ENCODE assay signal across 34 mouse cellular contexts in the genomic region with DNA sequence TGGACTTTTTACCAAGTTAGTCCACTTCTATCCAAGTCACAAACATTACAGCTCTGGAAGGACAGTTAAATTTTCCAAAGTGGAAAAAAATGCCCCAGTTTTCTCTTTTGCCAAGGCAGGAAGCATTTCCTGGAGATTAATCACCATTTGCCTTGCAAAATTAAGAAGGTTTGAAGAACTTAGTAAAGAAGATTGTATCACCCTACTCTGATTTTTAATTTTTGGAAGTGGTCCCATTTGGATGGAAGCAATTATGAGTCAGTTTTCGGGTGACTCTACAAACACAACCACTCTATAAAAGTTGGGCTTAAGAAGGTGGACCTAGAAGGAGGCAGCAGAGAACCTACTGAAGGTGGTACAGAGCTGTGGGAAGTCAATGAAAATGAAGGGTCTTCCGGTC. TPM values are rescaled to one million over a fixed set of nuclear protein-coding genes. Genes with fewer than 3 reads are reported as not detected.
"Had no signal": no experiment of that assay in that cellular context is flagged by ENCODE, and none has a peak within 500 bp of the region (broad histone marks: within the 10 kb centered on the region; RNA-seq: fewer than 3 reads in every experiment).

Mmp3 (plus strand) TSS at position 301 of the 400 bp plus-strand sequence.

- H3K27me3 ChIP-seq: embryonic facial prominence, embryonic 12.5 days; embryonic facial prominence, embryonic 13.5 days; embryonic facial prominence, embryonic 15.5 days; forebrain, embryonic 12.5 days; forebrain, embryonic 15.5 days had no signal

- H3K27ac ChIP-seq: embryonic facial prominence, embryonic 10.5 days; embryonic facial prominence, embryonic 12.5 days; embryonic facial prominence, embryonic 13.5 days; embryonic facial prominence, embryonic 15.5 days; forebrain, embryonic 10.5 days; forebrain, embryonic 12.5 days; forebrain, embryonic 15.5 days; gastrocnemius, adult 2 months; heart, adult 2 months had no signal

- H3K4me2 ChIP-seq: embryonic facial prominence, embryonic 12.5 days; embryonic facial prominence, embryonic 13.5 days; embryonic facial prominence, embryonic 15.5 days; forebrain, embryonic 12.5 days; forebrain, embryonic 15.5 days had no signal

- ATAC-seq: forebrain, embryonic 14.5 days; forebrain, embryonic 15.5 days; forebrain, embryonic 16.5 days; forebrain, postnatal 0 days had no signal

- H3K4me1 ChIP-seq: embryonic facial prominence, embryonic 10.5 days; embryonic facial prominence, embryonic 12.5 days; embryonic facial prominence, embryonic 13.5 days; embryonic facial prominence, embryonic 15.5 days; forebrain, embryonic 10.5 days; forebrain, embryonic 12.5 days; forebrain, embryonic 15.5 days had no signal

- H3K36me3 ChIP-seq: embryonic facial prominence, embryonic 10.5 days; embryonic facial prominence, embryonic 12.5 days; embryonic facial prominence, embryonic 13.5 days; embryonic facial prominence, embryonic 15.5 days; forebrain, embryonic 10.5 days; forebrain, embryonic 12.5 days; forebrain, embryonic 15.5 days had no signal

- H3K9me3 ChIP-seq: embryonic facial prominence, embryonic 10.5 days; embryonic facial prominence, embryonic 12.5 days; embryonic facial prominence, embryonic 13.5 days; embryonic facial prominence, embryonic 15.5 days; forebrain, embryonic 12.5 days; forebrain, embryonic 15.5 days had no signal

- H3K9ac ChIP-seq: embryonic facial prominence, embryonic 12.5 days; embryonic facial prominence, embryonic 13.5 days; embryonic facial prominence, embryonic 15.5 days; forebrain, embryonic 12.5 days; forebrain, embryonic 15.5 days; forebrain, postnatal 0 days had no signal

- H3K4me3 ChIP-seq: embryonic facial prominence, embryonic 10.5 days; embryonic facial prominence, embryonic 12.5 days; embryonic facial prominence, embryonic 13.5 days; embryonic facial prominence, embryonic 15.5 days; erythroblast, embryonic 14.5 days; forebrain, embryonic 10.5 days; forebrain, embryonic 12.5 days; forebrain, embryonic 15.5 days; gastrocnemius, adult 2 months; heart, adult 2 months had no signal

- DNase-seq: cerebellum, adult 2 months; cerebellum, adult 8-10 months; cerebellum, adult 9-10 months; cerebellum, adult 9-11 months; cerebellum, postnatal 10 days; cerebellum, postnatal 14 days; cerebellum, postnatal 25 days; cerebellum, postnatal 36 days; embryo, embryonic 11 days; forebrain, postnatal 0 days; gastrocnemius, adult 2 months; gastrocnemius, postnatal 10 days; gastrocnemius, postnatal 14 days; gastrocnemius, postnatal 25 days; gastrocnemius, postnatal 36 days; heart, adult 11 months; heart, adult 18-20 months; heart, adult 2 months had no signal

RNA-seq across cellular contexts. Expression of gene Mmp3, which starts in this region (rescaled TPM):
- total RNA-seq: common myeloid progenitor, adult 5-6 weeks; forebrain, postnatal 0 days; granulocyte monocyte progenitor cell, adult 5-6 weeks had no signal
- polyA plus RNA-seq: cerebellum, adult 2 months; cortical plate, adult 2 months; embryonic facial prominence, embryonic 10.5 days; embryonic facial prominence, embryonic 11.5 days; embryonic facial prominence, embryonic 12.5 days; embryonic facial prominence, embryonic 13.5 days; erythroblast, embryonic 14.5 days; forebrain, embryonic 10.5 days; forebrain, embryonic 11.5 days; forebrain, embryonic 12.5 days; forebrain, embryonic 14.5 days; forebrain, embryonic 15.5 days; forebrain, embryonic 16.5 days; forebrain, postnatal 0 days; frontal cortex, adult 2 months had no signal
